Mouse (Mus musculus) heart, embryonic 16.5 days (tissue): ENCODE data around the gene Eef1a2. TPM values are rescaled to one million over a fixed set of nuclear protein-coding genes. Genes with fewer than 3 reads are reported as not detected.

Experiments used
- ATAC-seq: fragments of 200-750 bp; cut with Nextera tagmentation; replicated peaks from 2 replicates; pipeline ENCODE4 v1.8.0; 2017; ENCODE audit warnings: moderate number of reproducible peaks; ENCODE audit not compliant: insufficient read depth, low FRiP score; ENCODE audit errors: extremely low read depth
- H3K27ac ChIP-seq: fragments of 300-500 bp; sonication (generic); 2 replicates; pipeline ENCODE4 v1.5.1; 2014; ENCODE audit warnings: mild to moderate bottlenecking, low read length, control low read depth, moderate library complexity
- H3K27me3 ChIP-seq: fragments of 300-500 bp; sonication (generic); 2 replicates; pipeline ENCODE4 v1.6.1; 2014; ENCODE audit warnings: low read length, mixed read lengths; ENCODE audit not compliant: control insufficient read depth, insufficient read depth
- H3K36me3 ChIP-seq: fragments of 300-500 bp; sonication (generic); 2 replicates; pipeline ENCODE4 v1.6.1; 2014; ENCODE audit not compliant: control insufficient read depth, insufficient read depth
- H3K4me1 ChIP-seq: fragments of 300-500 bp; sonication (generic); 2 replicates; pipeline ENCODE4 v1.6.1; 2014; ENCODE audit warnings: low read length, mixed read lengths; ENCODE audit not compliant: control insufficient read depth, insufficient read depth
- H3K4me2 ChIP-seq: fragments of 300-500 bp; sonication (generic); 2 replicates; pipeline ENCODE4 v1.6.1; 2014; ENCODE audit warnings: low read depth, mild to moderate bottlenecking, control low read depth, low read length
- H3K4me3 ChIP-seq: fragments of 300-500 bp; sonication (generic); 2 replicates; pipeline ENCODE4 v1.5.1; 2014; ENCODE audit warnings: mild to moderate bottlenecking, control low read depth, low read length
- H3K9ac ChIP-seq: fragments of 300-500 bp; sonication (generic); 2 replicates; pipeline ENCODE4 v1.6.1; 2014; ENCODE audit warnings: low read length, control low read depth
- H3K9me3 ChIP-seq: fragments of 300-500 bp; sonication (generic); replicated peaks from 2 replicates; pipeline ENCODE4 v1.6.1; 2016; ENCODE audit warnings: low read length; ENCODE audit not compliant: control insufficient read depth
- WGBS: fragments of 180-500 bp; shearing (Covaris S2); extraction: QIAGEN DNeasy Blood & Tissue Kit; methylation state at CpG from one replicate; pipeline ENCODE4 v1.1.7; 2014; 5-methylcytosine and 5-hydroxymethylcytosine counted together
- polyA plus RNA-seq: library from polyadenylated mRNA; unstranded; fragments of >200 nt; fragmentation: Nextera tagmentation; extraction: Ambion mirVana; gene quantifications from 2 replicates; pipeline ENCODE4 v1.2.1, GENCODE M21; 2015

Eef1a2 gene
- polyA plus RNA-seq, 1 experiment from 2014 or later, result 7.1 TPM

GRCm38 (mm10) chr2:181143509-181144276 lies 13.1 kb downstream of the Eef1a2 start:
- WGBS, result 54% methylated on average over 2 of the region's 2 CpGs

GRCm38 (mm10) chr2:181142703-181143135 lies 14.1 kb downstream of the Eef1a2 start:
- 49% methylated on average over 8 of the region's 8 CpGs for WGBS
- H3K4me3 ChIP-seq, result no peak overlapping the region
- peaks cover 2% of the 10 kb centered on the region for H3K36me3 ChIP-seq
- no peak overlapping the region for H3K27ac ChIP-seq
- no peaks in the 10 kb centered on the region for H3K9me3 ChIP-seq
- no peak overlapping the region for H3K9ac ChIP-seq
- no peak overlapping the region for H3K4me2 ChIP-seq
- no peak for ATAC-seq
- H3K4me1 ChIP-seq, result no peaks in the 10 kb centered on the region; the same call in 1 of the 2 replicates
- H3K27me3 ChIP-seq, result peaks cover 15% of the 10 kb centered on the region

More at GRCm38 (mm10) chr2:181143509-181144276, 13.1 kb downstream of the Eef1a2 start:
- Histone ChIP-seq H3K27me3 (peaks cover 12% of the 10 kb centered on the region), H3K36me3 (peaks cover 2% of the 10 kb centered on the region), H3K4me3 (no peak overlapping the region), H3K27ac (no peak overlapping the region), H3K4me2 (no peak overlapping the region), H3K9me3 (no peaks in the 10 kb centered on the region), H3K9ac (no peak overlapping the region), H3K4me1 (peaks cover 9% of the 10 kb centered on the region)
- ATAC-seq, result no peak

- Histone ChIP-seq H3K4me1 (no peaks in the 10 kb centered on the region), H3K4me3 (no peak overlapping the region), H3K4me2 (no peak overlapping the region), H3K36me3 (no peaks in the 10 kb centered on the region), H3K9me3 (no peaks in the 10 kb centered on the region), H3K27me3 (peaks cover 33% of the 10 kb centered on the region), H3K27ac (no peak overlapping the region), H3K9ac (no peak overlapping the region)
- 77% methylated on average over 5 of the region's 5 CpGs for WGBS
- no peak for ATAC-seq
Observed at GRCm38 (mm10) chr2:181139641-181140193, 17.1 kb downstream of the Eef1a2 start.

- peaks cover 58% of the 10 kb centered on the region for H3K27me3 ChIP-seq
- 2% methylated on average over 6 of the region's 6 CpGs for WGBS
- no peak overlapping the region for H3K4me3 ChIP-seq
- no peak overlapping the region for H3K9ac ChIP-seq
- H3K4me2 ChIP-seq, result no peak overlapping the region
- no peak for ATAC-seq
- no peaks in the 10 kb centered on the region for H3K36me3 ChIP-seq
- no peaks in the 10 kb centered on the region for H3K4me1 ChIP-seq
- no peak overlapping the region for H3K27ac ChIP-seq
- no peaks in the 10 kb centered on the region for H3K9me3 ChIP-seq
Observed at GRCm38 (mm10) chr2:181136934-181137333, 19.9 kb downstream of the Eef1a2 start.

- ATAC-seq, result no peak
- no peaks in the 10 kb centered on the region for H3K36me3 ChIP-seq
- WGBS, result 9% methylated on average over 4 of the region's 4 CpGs
- H3K4me3 ChIP-seq, result peak overlapping the region; percentile 48; the same call in 1 of the 2 replicates
- H3K27me3 ChIP-seq, result peaks cover 65% of the 10 kb centered on the region
- no peaks in the 10 kb centered on the region for H3K9me3 ChIP-seq
- H3K4me1 ChIP-seq, result no peaks in the 10 kb centered on the region
- H3K27ac ChIP-seq, result no peak overlapping the region
- peak overlapping the region; percentile 62 for H3K4me2 ChIP-seq
- H3K9ac ChIP-seq, result no peak overlapping the region
Observed at GRCm38 (mm10) chr2:181135446-181135818, 21.4 kb downstream of the Eef1a2 start.

- no peak within 1 kb of the TSS for H3K9ac ChIP-seq
- H3K4me3 ChIP-seq, result peak within 1 kb of the TSS; percentile 48
- H3K4me2 ChIP-seq, result peak within 1 kb of the TSS; percentile 62
- WGBS, result under 1% methylated on average over 104 of the region's 104 CpGs
- H3K36me3 ChIP-seq, result no peaks in the 10 kb centered on the region
- no peak for ATAC-seq
- no peaks in the 10 kb centered on the region for H3K4me1 ChIP-seq
- no peak within 1 kb of the TSS for H3K27ac ChIP-seq
- H3K9me3 ChIP-seq, result no peaks in the 10 kb centered on the region
- H3K27me3 ChIP-seq, result peaks cover 65% of the 10 kb centered on the region
Observed at GRCm38 (mm10) chr2:181134591-181135445, 22.0 kb downstream of the Eef1a2 start, which contains the start of gene Kcnq2. TSS of gene Kcnq2 (minus strand) at chr2:181135300.

- no peaks in the 10 kb centered on the region for H3K9me3 ChIP-seq
- no peaks in the 10 kb centered on the region for H3K4me1 ChIP-seq
- H3K4me2 ChIP-seq, result peak overlapping the region; percentile 62
- H3K36me3 ChIP-seq, result no peaks in the 10 kb centered on the region
- H3K27me3 ChIP-seq, result peaks cover 64% of the 10 kb centered on the region
- WGBS, result 10% methylated on average over 22 of the region's 22 CpGs
- no peak overlapping the region for H3K9ac ChIP-seq
- no peak overlapping the region for H3K27ac ChIP-seq
- ATAC-seq, result no peak
- peak overlapping the region; percentile 48; the same call in 1 of the 2 replicates for H3K4me3 ChIP-seq
Observed at GRCm38 (mm10) chr2:181133837-181134590, 22.8 kb downstream of the Eef1a2 start.

GRCm38 (mm10) chr2:181130245-181130644 lies 26.6 kb downstream of the Eef1a2 start:
- Histone ChIP-seq H3K4me3 (no peak overlapping the region), H3K27me3 (peaks cover 44% of the 10 kb centered on the region), H3K4me1 (no peaks in the 10 kb centered on the region), H3K9me3 (no peaks in the 10 kb centered on the region), H3K9ac (no peak overlapping the region), H3K4me2 (no peak overlapping the region), H3K27ac (no peak overlapping the region), H3K36me3 (no peaks in the 10 kb centered on the region)
- 58% methylated on average over 4 of the region's 4 CpGs for WGBS
- no peak for ATAC-seq
